Mouse (Mus musculus) ES-Bruce4 (cell line): ENCODE results near the gene Cd177.

ENCODE experiments used
- CTCF ChIP-seq: IDR thresholded peaks from one replicate; pipeline ENCODE4 v1.8.1; 2011; ENCODE audit warnings: low read depth, low read length
- EP300 ChIP-seq: IDR thresholded peaks from 2 replicates; pipeline ENCODE4 v1.6.1; 2011; ENCODE audit warnings: low read depth, low read length; ENCODE audit not compliant: insufficient read depth
- POLR2A ChIP-seq: IDR thresholded peaks from one replicate; pipeline ENCODE4 v1.8.1; 2011; ENCODE audit warnings: low read length; ENCODE audit not compliant: insufficient read depth

DNA sequence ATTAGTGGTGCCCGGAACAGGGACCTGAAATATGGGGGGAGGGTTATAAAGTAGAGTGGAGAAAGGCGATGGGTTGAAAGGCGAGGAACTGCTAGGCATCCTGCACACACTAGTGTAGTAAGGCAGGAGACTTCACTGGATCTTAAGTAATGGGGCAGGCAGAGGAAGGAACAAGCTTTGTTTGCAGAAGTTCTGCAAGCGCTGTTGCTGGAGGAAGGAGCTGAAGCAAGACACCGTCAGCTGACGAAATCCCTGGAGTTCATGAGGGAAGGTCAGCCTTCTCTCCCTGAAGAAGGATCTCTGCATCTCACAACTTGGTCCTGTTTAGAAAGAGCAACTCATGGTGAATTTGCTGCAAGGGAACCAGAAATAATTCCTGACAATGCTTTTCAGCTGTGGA lies 45.1 kb downstream of the Cd177 start:
- no peak for TF ChIP-seq POLR2A
- TF ChIP-seq CTCF = no peak
- TF ChIP-seq EP300 = no peak
